Mouse (Mus musculus): ENCODE data around the gene Dnaja4. TPM values are rescaled to one million over a fixed set of nuclear protein-coding genes. Genes with fewer than 3 reads are reported as not detected.

Dnaja4 gene
- total and polyA plus RNA-seq, 3 experiments, result 39.1 to 85.5 (median 81.9) TPM

- no peak overlapping the region for H3K4me3 ChIP-seq
- TF ChIP-seq CTCF (IDR thresholded peaks at IDR 0.05) (no peak), POLR2A (IDR thresholded peaks at IDR 0.05; ENCODE audit: insufficient read depth, low read depth, low read length) (no peak), EP300 (IDR thresholded peaks at IDR 0.05; ENCODE audit: insufficient read depth, low read depth, low read length) (no peak)
- no peak for DNase-seq
- no peak overlapping the region for H3K27ac ChIP-seq
- no peaks in the 10 kb centered on the region; the same call in none of the 2 replicates for H3K36me3 ChIP-seq (ENCODE audit: control insufficient read depth, insufficient read depth, low read length)
- intact Hi-C loops (cut with DNase I), result no loop called here
- H3K79me2 ChIP-seq (replicated peaks; ENCODE audit: control insufficient read depth, insufficient read depth, low read length), result no peaks in the 10 kb centered on the region
- no peak overlapping the region for H3K9ac ChIP-seq (ENCODE audit: low read depth, low read length)
- no peaks in the 10 kb centered on the region for H3K27me3 ChIP-seq (ENCODE audit: control insufficient read depth, insufficient read depth, low read length)
- no peaks in the 10 kb centered on the region for H3K4me1 ChIP-seq (ENCODE audit: control insufficient read depth, insufficient read depth, low read length)
- WGBS, result 82% methylated on average over 7 of the region's 7 CpGs
Observed at GRCm38 (mm10) chr9:54722156-54722555, 23.5 kb downstream of the Dnaja4 start.

GRCm38 (mm10) chr9:54722596-54722995 lies 23.9 kb downstream of the Dnaja4 start:
- H3K27me3 ChIP-seq (ENCODE audit: control insufficient read depth, insufficient read depth, low read length), result no peaks in the 10 kb centered on the region
- no peaks in the 10 kb centered on the region for H3K79me2 ChIP-seq (replicated peaks; ENCODE audit: control insufficient read depth, insufficient read depth, low read length)
- H3K4me3 ChIP-seq, result no peak overlapping the region
- H3K9ac ChIP-seq (ENCODE audit: low read depth, low read length), result no peak overlapping the region
- intact Hi-C loops (cut with DNase I), result no loop called here
- no peak overlapping the region for H3K27ac ChIP-seq
- no peaks in the 10 kb centered on the region for H3K4me1 ChIP-seq (ENCODE audit: control insufficient read depth, insufficient read depth, low read length)
- no peaks in the 10 kb centered on the region; the same call in none of the 2 replicates for H3K36me3 ChIP-seq (ENCODE audit: control insufficient read depth, insufficient read depth, low read length)
- WGBS, result 95% methylated on average over 4 of the region's 4 CpGs
- TF ChIP-seq EP300 (IDR thresholded peaks at IDR 0.05; ENCODE audit: insufficient read depth, low read depth, low read length), result no peak
- no peak for TF ChIP-seq CTCF (IDR thresholded peaks at IDR 0.05)
- TF ChIP-seq POLR2A (IDR thresholded peaks at IDR 0.05; ENCODE audit: insufficient read depth, low read depth, low read length), result no peak
- no peak for DNase-seq

- intact Hi-C loops (cut with DNase I), result no loop called here
- Histone ChIP-seq H3K4me1 (ENCODE audit: control insufficient read depth, insufficient read depth, low read length) (no peaks in the 10 kb centered on the region), H3K4me3 (no peak overlapping the region), H3K79me2 (replicated peaks; ENCODE audit: control insufficient read depth, insufficient read depth, low read length) (no peaks in the 10 kb centered on the region), H3K27ac (no peak overlapping the region), H3K27me3 (ENCODE audit: control insufficient read depth, insufficient read depth, low read length) (no peaks in the 10 kb centered on the region), H3K36me3 (ENCODE audit: control insufficient read depth, insufficient read depth, low read length) (no peaks in the 10 kb centered on the region; the same call in none of the 2 replicates), H3K9ac (ENCODE audit: low read depth, low read length) (no peak overlapping the region)
- WGBS, result 87% methylated on average over 5 of the region's 5 CpGs
- TF ChIP-seq POLR2A (IDR thresholded peaks at IDR 0.05; ENCODE audit: insufficient read depth, low read depth, low read length) (no peak), CTCF (IDR thresholded peaks at IDR 0.05) (no peak), EP300 (IDR thresholded peaks at IDR 0.05; ENCODE audit: insufficient read depth, low read depth, low read length) (no peak)
- no peak for DNase-seq
Observed at GRCm38 (mm10) chr9:54726315-54726714, 27.6 kb downstream of the Dnaja4 start.

- TF ChIP-seq CTCF (IDR thresholded peaks at IDR 0.05) (peak; percentile 79), POLR2A (IDR thresholded peaks at IDR 0.05; ENCODE audit: insufficient read depth, low read depth, low read length) (no peak)
- H3K4me3 ChIP-seq, result no peak overlapping the region
- DNase-seq, result no peak
Observed at GRCm38 (mm10) chr9:54732122-54732521, 33.4 kb downstream of the Dnaja4 start.

GRCm38 (mm10) chr9:54733921-54734638 lies 35.4 kb downstream of the Dnaja4 start, which contains the start of gene Wdr61:
TSS of gene Wdr61 (minus strand) at chr9:54734519.
- TF ChIP-seq CTCF (IDR thresholded peaks at IDR 0.05), result peak; percentile 65
- TF ChIP-seq EP300 (IDR thresholded peaks at IDR 0.05; ENCODE audit: insufficient read depth, low read depth, low read length), result peak; percentile 49; the same call in 1 of the 2 replicates
- peak; percentile 96 for TF ChIP-seq POLR2A (IDR thresholded peaks at IDR 0.05; ENCODE audit: insufficient read depth, low read depth, low read length)
- Histone ChIP-seq H3K36me3 (ENCODE audit: control insufficient read depth, insufficient read depth, low read length) (peaks cover 5% of the 10 kb centered on the region; the same call in 1 of the 2 replicates), H3K79me2 (replicated peaks; ENCODE audit: control insufficient read depth, insufficient read depth, low read length) (no peaks in the 10 kb centered on the region; the same call in 1 of the 2 replicates), H3K9ac (ENCODE audit: low read depth, low read length) (peak within 1 kb of the TSS; percentile 89), H3K4me1 (ENCODE audit: control insufficient read depth, insufficient read depth, low read length) (no peaks in the 10 kb centered on the region), H3K4me3 (peak within 1 kb of the TSS; percentile 86), H3K27me3 (ENCODE audit: control insufficient read depth, insufficient read depth, low read length) (no peaks in the 10 kb centered on the region), H3K27ac (peak within 1 kb of the TSS; percentile 67)
- peak; percentile 97 to 99 for DNase-seq
- intact Hi-C loops (cut with DNase I), result loop anchor here (2.0 kb wide), 1 partner anchor 33 kb away; no protein-coding TSS in a partner anchor
- WGBS, result under 1% methylated on average over 32 of the region's 32 CpGs

More at GRCm38 (mm10) chr9:54732122-54732521, 33.4 kb downstream of the Dnaja4 start:
- Histone ChIP-seq H3K27me3 (ENCODE audit: control insufficient read depth, insufficient read depth, low read length) (no peaks in the 10 kb centered on the region), H3K36me3 (ENCODE audit: control insufficient read depth, insufficient read depth, low read length) (peaks cover 5% of the 10 kb centered on the region; the same call in 1 of the 2 replicates), H3K27ac (no peak overlapping the region), H3K4me1 (ENCODE audit: control insufficient read depth, insufficient read depth, low read length) (no peaks in the 10 kb centered on the region), H3K9ac (ENCODE audit: low read depth, low read length) (no peak overlapping the region), H3K79me2 (replicated peaks; ENCODE audit: control insufficient read depth, insufficient read depth, low read length) (no peaks in the 10 kb centered on the region; the same call in 1 of the 2 replicates)
- 99% methylated on average over 2 of the region's 2 CpGs for WGBS
- intact Hi-C loops (cut with DNase I), result no loop called here
